Mouse (Mus musculus): ENCODE results near the gene Sf3b3. TPM values are rescaled to one million over a fixed set of nuclear protein-coding genes. Genes with fewer than 3 reads are reported as not detected.
"Not testable (repeated sequence)": the region's sequence is repeated elsewhere in the genome, so short reads cannot be mapped to it uniquely, and the experiment has no call there.

The Sf3b3 gene
- polyA plus RNA-seq, 1 experiment = 19.3 TPM

DNA sequence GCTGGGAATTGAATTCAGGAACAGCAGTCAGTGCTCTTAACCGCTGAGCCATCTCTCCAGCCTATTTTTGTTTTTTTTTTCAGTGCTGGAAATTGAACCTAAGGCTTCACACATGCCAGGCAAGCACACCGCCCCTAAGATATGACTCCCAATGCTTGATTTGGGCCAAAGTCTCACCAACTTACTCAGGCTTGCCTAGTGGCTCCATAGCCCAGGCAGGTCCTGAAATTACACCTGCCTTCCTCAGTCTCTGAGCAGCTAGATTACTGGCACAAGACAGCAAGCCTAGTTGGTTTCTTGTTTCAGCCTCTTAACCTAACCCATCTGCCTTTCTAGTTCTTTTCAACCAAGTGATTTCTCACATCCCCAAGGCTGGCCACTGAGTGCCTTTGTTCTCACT, 23.9 kb upstream of the Sf3b3 start:
- Histone ChIP-seq H3K36me3 (ENCODE audit: control insufficient read depth, insufficient read depth, low read length) (peaks cover 2% of the 10 kb centered on the region; the same call in 1 of the 2 replicates), H3K4me3 (ENCODE audit: control insufficient read depth, low read depth, low read length) (no peak overlapping the region), H3K27ac (ENCODE audit: control insufficient read depth, insufficient read depth, low read depth, low read length) (no peak overlapping the region), H3K4me1 (ENCODE audit: control insufficient read depth, insufficient read depth, low read length) (no peaks in the 10 kb centered on the region), H3K27me3 (ENCODE audit: control insufficient read depth, insufficient read depth, low read length) (no peaks in the 10 kb centered on the region)
- TF ChIP-seq CTCF (IDR thresholded peaks at IDR 0.05; ENCODE audit: control insufficient read depth, insufficient read depth, insufficient replicate concordance, low read depth, low read length) = no peak
- no peak for TF ChIP-seq POLR2A (IDR thresholded peaks at IDR 0.05; ENCODE audit: control insufficient read depth, low read depth, low read length)

DNA sequence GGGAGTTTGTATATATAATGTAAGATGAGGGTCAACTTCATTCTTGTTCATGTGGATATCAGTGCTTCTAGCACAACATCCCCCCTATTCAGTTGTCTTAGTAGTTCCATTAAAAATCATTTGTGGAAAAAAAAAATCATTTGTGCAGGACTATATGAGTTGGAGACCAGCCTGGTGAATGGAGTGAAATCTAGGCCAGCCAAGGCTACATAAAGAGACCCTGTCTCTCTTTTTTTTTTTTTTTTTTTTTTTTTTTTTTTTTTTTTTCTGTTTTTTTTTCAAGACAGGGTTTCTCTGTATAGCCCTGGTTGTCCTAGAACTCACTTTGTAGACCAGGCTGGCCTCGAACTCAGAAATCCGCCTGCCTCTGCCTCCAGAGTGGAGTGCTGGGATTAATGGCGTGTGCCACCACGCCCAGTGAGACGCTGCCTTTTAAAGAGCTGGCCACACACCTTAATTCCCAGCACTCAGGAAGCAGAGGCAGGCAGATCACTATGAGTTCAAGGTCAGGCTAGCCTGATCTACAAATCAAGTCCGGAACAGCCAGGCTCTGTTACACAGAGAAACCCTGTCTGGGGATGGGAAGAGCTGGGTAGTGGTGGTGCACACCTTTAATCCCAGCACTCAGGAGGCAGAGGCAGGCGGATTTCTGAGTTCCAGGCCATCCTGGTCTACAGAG, 14.9 kb upstream of the Sf3b3 start:
- H3K27me3 ChIP-seq (ENCODE audit: control insufficient read depth, insufficient read depth, low read length); H3K27ac ChIP-seq (ENCODE audit: control insufficient read depth, insufficient read depth, low read depth, low read length); H3K4me3 ChIP-seq (ENCODE audit: control insufficient read depth, low read depth, low read length); H3K36me3 ChIP-seq (ENCODE audit: control insufficient read depth, insufficient read depth, low read length); H3K4me1 ChIP-seq (ENCODE audit: control insufficient read depth, insufficient read depth, low read length): not testable (repeated sequence)

DNA sequence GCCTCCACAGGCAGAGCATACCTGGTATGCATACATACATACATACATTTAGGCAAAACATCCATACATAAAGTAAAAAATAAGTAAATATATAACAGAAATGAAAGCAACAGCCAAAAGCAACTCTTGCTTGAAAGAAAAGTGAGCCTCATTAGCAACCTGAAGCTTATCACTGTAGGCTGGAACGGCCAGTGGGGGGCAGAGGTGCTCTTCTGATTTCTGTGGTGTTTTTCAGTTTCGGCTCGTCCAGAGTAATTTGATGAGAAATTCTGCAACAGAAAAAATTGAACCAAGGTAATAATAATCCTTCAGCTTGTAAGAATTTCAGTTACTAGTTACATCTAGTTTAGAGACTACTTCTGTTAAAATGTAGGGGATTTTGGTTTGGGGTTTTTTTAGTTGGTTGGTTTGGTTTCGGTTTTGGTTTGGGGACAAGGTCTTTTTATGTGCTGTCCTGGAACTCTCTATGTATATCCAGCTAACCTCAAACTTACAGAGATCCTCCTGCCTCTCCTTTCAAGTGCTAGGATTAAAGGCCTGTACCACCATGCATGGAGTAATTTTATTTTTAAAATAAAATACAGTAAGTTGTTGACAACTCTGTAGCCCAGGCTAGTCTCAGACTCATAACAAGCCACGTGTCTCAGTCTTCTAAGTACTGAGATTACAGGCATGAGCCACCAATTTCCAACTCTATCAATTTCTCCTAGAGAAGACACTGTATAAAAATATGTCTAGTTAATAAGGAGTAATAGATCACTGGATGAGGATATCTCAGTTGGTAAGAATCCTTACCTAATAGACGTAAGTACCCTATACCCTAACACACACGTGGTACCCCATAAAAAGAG, 13.3 kb upstream of the Sf3b3 start:
- no peaks in the 10 kb centered on the region for H3K4me1 ChIP-seq (ENCODE audit: control insufficient read depth, insufficient read depth, low read length)
- H3K4me3 ChIP-seq (ENCODE audit: control insufficient read depth, low read depth, low read length) = no peak overlapping the region
- no peak overlapping the region for H3K27ac ChIP-seq (ENCODE audit: control insufficient read depth, insufficient read depth, low read depth, low read length)
- H3K27me3 ChIP-seq (ENCODE audit: control insufficient read depth, insufficient read depth, low read length) = no peaks in the 10 kb centered on the region
- TF ChIP-seq CTCF (IDR thresholded peaks at IDR 0.05; ENCODE audit: control insufficient read depth, insufficient read depth, insufficient replicate concordance, low read depth, low read length) (no peak), POLR2A (IDR thresholded peaks at IDR 0.05; ENCODE audit: control insufficient read depth, low read depth, low read length) (no peak)
- peaks cover 3% of the 10 kb centered on the region for H3K36me3 ChIP-seq (ENCODE audit: control insufficient read depth, insufficient read depth, low read length)

DNA sequence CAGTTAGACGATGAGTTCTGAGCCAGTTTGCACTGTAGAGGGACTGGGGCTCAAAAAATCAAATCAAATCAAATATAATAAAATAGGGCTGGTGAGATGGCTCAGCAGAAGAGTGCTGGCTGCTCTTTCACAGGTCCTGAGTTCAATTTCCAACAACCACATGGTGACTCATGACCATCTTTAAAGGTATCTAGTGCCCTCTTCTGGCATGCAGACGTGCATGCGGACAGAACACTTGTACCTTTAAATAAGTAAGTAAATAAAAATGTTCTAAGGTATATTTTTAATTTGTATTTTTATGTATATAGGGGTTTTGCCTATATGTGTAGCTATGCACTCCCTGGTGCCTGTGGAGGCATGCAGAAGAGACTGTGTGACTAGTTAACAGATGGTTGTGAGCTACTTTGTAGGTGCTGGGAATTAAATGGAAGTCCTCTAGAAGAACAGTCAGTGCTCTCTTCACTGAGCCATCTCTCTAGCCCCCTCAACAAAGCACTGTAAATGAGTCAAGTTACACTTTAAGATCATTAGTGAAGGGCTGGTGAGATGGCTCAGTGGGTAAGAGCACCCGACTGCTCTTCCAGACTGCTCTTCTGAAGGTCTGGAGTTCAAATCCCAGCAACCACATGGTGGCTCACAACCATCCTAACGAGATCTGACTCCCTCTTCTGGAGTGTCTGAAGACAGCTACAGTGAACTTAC, 10.3 kb upstream of the Sf3b3 start:
- Histone ChIP-seq H3K27ac (ENCODE audit: control insufficient read depth, insufficient read depth, low read depth, low read length) (no peak overlapping the region), H3K4me3 (ENCODE audit: control insufficient read depth, low read depth, low read length) (no peak overlapping the region), H3K27me3 (ENCODE audit: control insufficient read depth, insufficient read depth, low read length) (no peaks in the 10 kb centered on the region), H3K4me1 (ENCODE audit: control insufficient read depth, insufficient read depth, low read length) (no peaks in the 10 kb centered on the region), H3K36me3 (ENCODE audit: control insufficient read depth, insufficient read depth, low read length) (peaks cover 3% of the 10 kb centered on the region)
- TF ChIP-seq CTCF (IDR thresholded peaks at IDR 0.05; ENCODE audit: control insufficient read depth, insufficient read depth, insufficient replicate concordance, low read depth, low read length) (no peak), POLR2A (IDR thresholded peaks at IDR 0.05; ENCODE audit: control insufficient read depth, low read depth, low read length) (no peak)

DNA sequence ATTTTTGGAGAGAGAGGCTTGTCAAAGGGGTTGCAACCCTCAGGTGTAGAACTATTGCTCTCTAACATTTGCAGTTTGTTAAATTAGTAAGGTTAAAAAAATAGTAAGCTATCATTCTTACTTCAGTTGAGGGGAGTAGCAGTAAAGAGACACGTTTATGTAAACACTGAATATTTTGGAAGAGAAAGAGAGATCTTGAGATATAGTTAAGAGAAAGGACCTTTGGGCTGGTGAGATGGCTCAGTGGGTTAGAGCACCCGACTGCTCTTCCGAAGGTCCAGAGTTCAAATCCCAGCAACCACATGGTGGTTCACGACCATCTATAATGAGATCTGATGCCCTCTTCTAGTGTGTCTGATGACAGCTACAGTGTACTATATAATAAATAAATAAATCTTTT, 9.5 kb upstream of the Sf3b3 start:
- H3K4me3 ChIP-seq (ENCODE audit: control insufficient read depth, low read depth, low read length); H3K27me3 ChIP-seq (ENCODE audit: control insufficient read depth, insufficient read depth, low read length); H3K36me3 ChIP-seq (ENCODE audit: control insufficient read depth, insufficient read depth, low read length); H3K27ac ChIP-seq (ENCODE audit: control insufficient read depth, insufficient read depth, low read depth, low read length); H3K4me1 ChIP-seq (ENCODE audit: control insufficient read depth, insufficient read depth, low read length): not testable (repeated sequence)

DNA sequence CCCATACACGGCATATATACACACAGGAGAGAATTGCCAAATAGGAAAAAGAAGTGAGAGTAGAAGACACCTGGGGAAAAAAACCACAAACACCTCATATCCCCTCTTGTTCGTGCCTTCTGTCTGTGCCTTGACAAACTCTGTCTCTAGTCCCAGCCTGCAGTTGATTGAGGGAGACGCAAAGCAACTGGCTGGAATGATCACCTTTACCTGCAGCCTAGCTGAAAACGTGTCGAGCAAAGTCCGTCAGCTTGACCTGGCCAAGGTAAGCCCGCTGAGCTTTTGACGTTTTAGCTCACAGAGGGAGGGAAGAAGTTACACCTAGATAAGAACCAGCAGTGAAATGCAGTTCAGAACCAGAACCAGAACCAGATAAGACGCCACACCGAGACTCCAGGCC, 4.6 kb upstream of the Sf3b3 start:
- no peak for TF ChIP-seq POLR2A (IDR thresholded peaks at IDR 0.05; ENCODE audit: control insufficient read depth, low read depth, low read length)
- no peak for TF ChIP-seq CTCF (IDR thresholded peaks at IDR 0.05; ENCODE audit: control insufficient read depth, insufficient read depth, insufficient replicate concordance, low read depth, low read length)
- H3K36me3 ChIP-seq (ENCODE audit: control insufficient read depth, insufficient read depth, low read length) = peaks cover 5% of the 10 kb centered on the region; the same call in 1 of the 2 replicates

DNA sequence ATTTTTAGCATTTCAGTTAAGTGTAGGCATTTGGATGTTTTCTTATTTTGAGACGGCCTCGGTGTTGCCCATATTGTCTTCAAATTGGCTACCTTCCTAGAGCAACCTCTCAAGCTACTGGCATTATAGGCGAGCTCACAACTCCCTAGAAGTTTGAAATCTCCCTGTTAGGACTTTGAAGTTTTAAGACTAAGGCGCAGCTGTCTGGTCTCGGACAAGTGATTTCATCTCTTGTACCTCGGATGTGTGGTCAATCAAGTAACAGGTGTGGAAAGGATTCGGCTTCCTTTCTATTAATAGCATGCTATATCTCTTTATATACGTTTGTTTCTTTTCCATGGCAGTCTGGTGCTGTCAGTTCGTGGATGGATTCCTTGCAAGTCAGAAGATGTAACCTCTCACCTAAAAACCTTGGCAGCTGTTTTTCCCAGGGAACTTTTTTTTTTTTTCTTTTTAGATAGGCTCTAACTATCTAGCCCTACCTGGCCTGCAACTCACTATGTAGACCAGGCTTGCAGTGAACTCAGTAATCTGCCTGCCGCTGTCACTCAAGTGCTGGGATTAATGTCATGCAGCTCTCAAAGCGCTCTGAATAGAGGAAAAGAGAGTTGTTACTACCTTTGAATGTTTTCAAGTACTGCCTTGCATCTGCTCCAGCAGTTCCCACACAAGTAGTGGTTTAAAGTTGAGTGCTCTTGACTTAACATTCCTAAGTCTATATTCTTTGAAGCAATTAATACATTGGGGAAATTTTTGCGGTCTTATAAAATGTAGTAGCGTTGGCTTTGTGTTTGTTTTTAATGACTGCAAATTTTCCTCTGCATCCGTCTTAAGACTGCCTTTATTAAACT, 1.3 kb upstream of the Sf3b3 start:
- no peaks in the 10 kb centered on the region for H3K27me3 ChIP-seq (ENCODE audit: control insufficient read depth, insufficient read depth, low read length)
- H3K36me3 ChIP-seq (ENCODE audit: control insufficient read depth, insufficient read depth, low read length) = peaks cover 7% of the 10 kb centered on the region
- no peak for TF ChIP-seq CTCF (IDR thresholded peaks at IDR 0.05; ENCODE audit: control insufficient read depth, insufficient read depth, insufficient replicate concordance, low read depth, low read length)
- TF ChIP-seq POLR2A (IDR thresholded peaks at IDR 0.05; ENCODE audit: control insufficient read depth, low read depth, low read length) = no peak
- no peak overlapping the region for H3K27ac ChIP-seq (ENCODE audit: control insufficient read depth, insufficient read depth, low read depth, low read length)
- no peaks in the 10 kb centered on the region; the same call in 1 of the 2 replicates for H3K4me1 ChIP-seq (ENCODE audit: control insufficient read depth, insufficient read depth, low read length)
- peak overlapping the region; percentile 35; the same call in 1 of the 2 replicates for H3K4me3 ChIP-seq (ENCODE audit: control insufficient read depth, low read depth, low read length)

More for the DNA sequence above, 4.6 kb upstream of the Sf3b3 start:
- Histone ChIP-seq H3K27ac (ENCODE audit: control insufficient read depth, insufficient read depth, low read depth, low read length) (no peak overlapping the region), H3K4me3 (ENCODE audit: control insufficient read depth, low read depth, low read length) (no peak overlapping the region), H3K27me3 (ENCODE audit: control insufficient read depth, insufficient read depth, low read length) (no peaks in the 10 kb centered on the region), H3K4me1 (ENCODE audit: control insufficient read depth, insufficient read depth, low read length) (no peaks in the 10 kb centered on the region; the same call in 1 of the 2 replicates)
